Mouse (Mus musculus) retina, adult 2 months (tissue): ENCODE data around the gene Gm11596.
"Not testable (repeated sequence)": the region's sequence is repeated elsewhere in the genome, so short reads cannot be mapped to it uniquely, and the experiment has no call there.

Experiments
- DNase-seq: peaks from one replicate; pipeline ENCODE4 v3.0.0-alpha.2; 2012; ENCODE audit warnings: low read depth, low spot score

Gm11596 gene

DNA sequence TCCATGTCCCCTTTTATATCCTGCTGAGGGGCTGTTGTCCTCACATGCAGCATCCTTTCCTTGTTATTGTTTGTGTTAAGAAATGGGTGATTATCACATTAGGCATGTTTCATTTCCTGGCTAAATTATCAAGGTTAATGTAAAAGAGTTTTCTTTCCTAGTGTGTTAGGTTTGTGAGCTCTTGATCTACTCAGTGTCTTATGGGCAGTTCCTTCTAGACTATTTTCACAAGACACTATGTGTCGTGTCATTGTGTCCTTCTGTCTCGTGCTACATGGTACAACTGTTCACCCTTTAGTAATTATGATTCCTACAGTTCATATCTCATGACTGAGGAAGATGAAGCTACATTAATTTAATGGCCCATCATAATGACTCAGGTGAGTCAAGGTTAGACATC, at the start of gene Gm11596:
Gm11596 (minus strand) TSS at position 101 of the 400 bp plus-strand sequence.
- DNase-seq: no peak

DNA sequence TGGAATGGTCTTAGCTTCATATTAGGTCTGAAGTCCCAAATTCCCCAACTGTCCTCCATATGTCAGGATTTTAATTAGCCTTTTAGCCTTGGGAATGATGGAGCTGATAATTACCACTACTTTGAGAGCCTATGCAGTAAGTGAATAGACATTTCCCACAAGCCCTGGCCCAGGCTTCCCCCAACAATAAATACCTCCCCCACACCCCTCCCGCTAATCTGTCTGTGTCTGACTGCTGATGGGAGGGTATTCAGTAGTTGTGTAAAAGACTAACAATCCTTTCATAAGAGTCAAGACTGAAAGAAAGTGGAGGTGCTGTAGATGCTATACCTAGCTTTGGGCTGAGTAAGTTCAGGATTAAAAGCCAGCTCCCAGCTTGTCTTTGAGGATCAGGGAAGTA, 48.9 kb upstream of the Gm11596 start:
- no peak for DNase-seq

- no peak for DNase-seq
These were observed 44.7 kb upstream of the Gm11596 start, which contains the start of gene 2300003K06Rik for GRCm38 (mm10) chr11:99837966-99838365. Gene 2300003K06Rik, minus strand, starts transcription at chr11:99838066.

GRCm38 (mm10) chr11:99815566-99815965, 22.3 kb upstream of the Gm11596 start, which contains the start of gene Gm11564:
Gene Gm11564, minus strand, starts transcription at chr11:99815666.
- DNase-seq: not testable (repeated sequence)

DNA sequence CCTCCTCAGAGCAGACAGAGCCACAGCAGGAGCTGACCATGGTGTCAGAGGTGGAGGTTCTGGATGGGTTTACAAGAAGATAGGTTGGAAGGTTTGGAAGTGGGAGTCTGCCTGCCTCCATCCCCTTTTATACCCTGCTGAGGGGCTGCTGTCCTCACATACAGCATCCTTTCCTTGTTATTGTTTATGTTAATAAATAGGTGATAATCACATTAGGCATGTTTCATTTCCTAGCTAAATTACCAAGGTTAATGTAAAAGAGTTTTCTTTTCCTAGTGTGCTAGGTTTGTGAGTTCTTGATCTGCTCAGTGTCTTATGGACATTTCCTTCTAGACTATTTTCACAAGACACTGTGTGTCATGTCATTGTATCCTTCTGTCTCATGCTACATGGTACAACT, 16.5 kb upstream of the Gm11596 start, which contains the start of gene Krtap4-13:
Krtap4-13 (minus strand) TSS at position 101 of the 400 bp plus-strand sequence.
- not testable (repeated sequence) for DNase-seq

- DNase-seq: not testable (repeated sequence)
These were observed 11.1 kb upstream of the Gm11596 start, which contains the start of gene Gm11554 for GRCm38 (mm10) chr11:99804346-99804745. Gene Gm11554, minus strand, starts transcription at chr11:99804446.

GRCm38 (mm10) chr11:99798832-99799231, 5.6 kb upstream of the Gm11596 start, which contains the start of gene Gm11569:
Gene Gm11569, minus strand, starts transcription at chr11:99798932.
- not testable (repeated sequence) for DNase-seq

DNA sequence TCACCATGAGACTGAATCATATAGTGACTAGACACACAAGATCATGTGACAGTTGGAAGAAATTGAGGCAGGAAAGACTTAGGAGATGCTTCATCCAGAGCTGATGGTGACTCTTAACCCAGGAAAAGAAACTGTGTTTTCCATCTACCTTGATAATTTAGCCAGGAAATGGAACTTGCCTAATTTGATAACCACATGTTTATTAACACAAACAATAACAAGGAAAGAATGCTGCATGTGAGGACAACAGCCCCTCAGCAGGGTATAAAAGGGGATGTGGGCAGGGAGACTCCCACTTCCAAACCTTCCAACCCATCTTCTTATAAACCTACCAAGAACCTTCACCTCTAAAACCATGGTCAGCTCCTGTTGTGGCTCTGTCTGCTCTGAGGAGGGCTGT, 8.4 kb downstream of the Gm11596 start, which contains the start of gene Krtap4-9:
Krtap4-9 (plus strand) TSS at position 301 of the 400 bp plus-strand sequence.
- not testable (repeated sequence) for DNase-seq

GRCm38 (mm10) chr11:99780604-99781003, 12.7 kb downstream of the Gm11596 start, which contains the start of gene Krtap4-8:
Gene Krtap4-8, minus strand, starts transcription at chr11:99780704.
- DNase-seq: no peak

DNA sequence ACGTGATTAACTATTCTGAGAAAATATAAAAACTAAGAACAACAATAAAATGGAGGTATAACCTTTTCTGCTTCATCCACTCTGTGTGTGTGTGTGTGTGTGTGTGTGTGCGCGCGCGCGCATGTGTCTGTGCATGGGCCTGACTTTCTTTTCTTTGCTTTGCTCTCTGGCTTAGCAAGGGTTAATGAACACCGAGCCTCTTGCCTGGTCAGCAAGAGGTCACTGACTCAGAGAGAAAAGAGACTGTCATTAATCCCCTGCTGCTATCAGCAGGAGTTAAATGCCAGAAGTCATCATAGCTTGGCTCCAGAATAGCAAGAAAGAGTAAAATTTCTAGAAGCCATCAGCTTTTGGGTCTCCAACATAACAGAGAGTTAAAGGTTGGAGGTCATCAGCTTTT, 14.9 kb downstream of the Gm11596 start:
- no peak for DNase-seq

- not testable (repeated sequence) for DNase-seq
These were observed 20.5 kb downstream of the Gm11596 start, which contains the start of gene Gm11595 for GRCm38 (mm10) chr11:99772813-99773212. Gene Gm11595, minus strand, starts transcription at chr11:99772913.

GRCm38 (mm10) chr11:99768410-99768809, 24.9 kb downstream of the Gm11596 start:
- DNase-seq: no peak

- no peak for DNase-seq
These were observed 34.4 kb downstream of the Gm11596 start for GRCm38 (mm10) chr11:99758877-99759276.

DNA sequence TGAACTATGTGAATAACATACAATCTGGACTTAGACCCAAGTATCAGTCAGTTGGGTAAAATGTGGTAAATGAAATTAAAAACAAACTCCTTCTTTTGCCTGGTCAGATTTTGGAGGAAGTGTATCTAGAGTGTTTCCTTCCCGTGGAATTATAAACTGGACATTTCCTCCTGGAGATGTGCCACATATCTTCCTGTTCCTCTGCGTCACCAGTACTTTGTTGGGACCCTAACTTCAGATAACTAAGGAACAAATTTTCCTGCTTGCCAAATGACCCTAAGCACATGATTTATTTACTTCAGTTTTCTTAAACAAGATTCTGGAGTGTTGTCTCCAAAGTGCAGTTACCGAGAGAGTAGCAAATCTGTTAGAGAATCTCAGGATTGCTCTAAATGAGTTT, 49.3 kb downstream of the Gm11596 start:
- no peak for DNase-seq
